Mouse (Mus musculus): ENCODE measurements around the gene Rapgef3. TPM values are rescaled to one million over a fixed set of nuclear protein-coding genes. Genes with fewer than 3 reads are reported as not detected.

The Rapgef3 gene
- polyA plus RNA-seq, 1 experiment from 2014 or later, result 1.9 TPM

DNA sequence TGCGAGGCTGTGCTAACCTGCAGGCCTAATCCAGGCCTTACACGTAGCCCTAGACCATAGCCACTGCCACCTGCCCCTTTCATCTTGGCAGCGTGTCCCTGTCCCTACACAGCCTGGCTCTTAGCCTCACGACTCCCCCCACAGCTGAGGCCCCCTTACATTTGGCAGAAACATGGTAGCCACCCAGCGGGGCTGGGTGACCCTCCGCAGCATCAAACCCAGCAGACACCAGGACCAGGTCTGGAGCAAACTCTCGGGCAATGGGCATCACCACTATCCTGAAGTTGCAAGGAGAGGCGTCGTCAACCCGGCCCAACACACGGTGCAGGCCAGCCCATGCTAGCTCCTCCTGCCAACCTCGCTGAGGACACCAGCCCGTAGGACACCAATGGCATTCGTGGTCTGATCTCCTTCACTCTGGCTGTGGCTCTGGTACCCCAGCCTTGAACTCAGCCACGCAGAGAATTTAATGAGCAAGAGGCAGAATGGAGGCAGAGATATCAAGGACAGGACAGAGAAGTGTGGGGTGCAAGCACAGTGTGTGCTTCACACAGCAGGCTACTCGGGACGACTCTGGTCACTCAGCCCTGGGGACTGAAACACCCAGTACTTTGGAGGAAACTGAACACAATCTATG, 29.0 kb upstream of the Rapgef3 start:
- ATAC-seq, result no peak
- Histone ChIP-seq H3K36me3 (replicated peaks; ENCODE audit: insufficient read depth, low read length) (peaks cover 16% of the 10 kb centered on the region), H3K4me3 (ENCODE audit: low read depth, low read length) (no peak overlapping the region), H3K4me1 (ENCODE audit: insufficient read depth) (no peaks in the 10 kb centered on the region), H3K4me2 (ENCODE audit: low read depth, low read length) (no peak overlapping the region), H3K9ac (replicated peaks) (no peak overlapping the region), H3K27ac (ENCODE audit: low read depth) (no peak overlapping the region), H3K9me3 (ENCODE audit: low read length) (no peaks in the 10 kb centered on the region), H3K27me3 (ENCODE audit: insufficient read depth, low read length) (no peaks in the 10 kb centered on the region)
- WGBS (ENCODE audit: insufficient replicate concordance), result 87% methylated on average over 17 of the region's 17 CpGs
- TF ChIP-seq EP300 (IDR thresholded peaks at IDR 0.05; ENCODE audit: low read depth) (no peak), CTCF (IDR thresholded peaks at IDR 0.05; ENCODE audit: low read depth) (no peak)
- DNase-seq, result no peak

DNA sequence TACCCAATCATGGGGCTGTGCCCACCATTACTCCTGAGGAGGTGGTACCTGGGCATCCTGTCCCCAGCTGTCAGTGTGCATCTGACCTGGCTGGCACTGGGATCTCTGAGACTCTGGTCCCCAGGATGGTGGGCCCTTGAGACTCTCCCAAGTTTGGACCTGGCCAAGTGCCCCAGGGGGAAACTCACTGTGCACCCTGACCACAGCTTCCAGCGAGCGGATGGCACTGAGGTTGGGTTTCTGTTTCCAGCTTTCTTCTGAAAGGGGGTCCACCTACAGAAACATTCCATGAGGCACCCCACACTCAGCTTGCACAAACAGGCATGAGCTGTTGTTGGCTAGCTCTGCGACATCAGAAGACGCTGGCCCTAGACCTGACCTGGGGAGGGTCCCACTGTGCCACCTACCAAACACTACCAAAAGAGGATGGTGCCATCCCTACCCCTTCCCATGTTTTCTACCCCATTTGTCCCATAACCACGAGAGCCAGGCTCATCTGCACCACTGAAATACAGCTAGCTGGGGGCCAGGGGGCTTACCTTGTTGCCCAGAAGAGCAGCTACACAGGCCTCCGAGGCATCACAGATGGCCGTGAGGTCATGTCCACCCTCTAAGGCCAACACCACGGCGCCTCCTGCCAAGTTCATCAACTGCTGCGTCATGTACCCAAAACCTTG, 27.9 kb upstream of the Rapgef3 start:
- DNase-seq (no peak), ATAC-seq (no peak)
- Histone ChIP-seq H3K4me2 (ENCODE audit: low read depth, low read length) (no peak overlapping the region), H3K27ac (ENCODE audit: low read depth) (no peak overlapping the region), H3K36me3 (replicated peaks; ENCODE audit: insufficient read depth, low read length) (peaks cover 26% of the 10 kb centered on the region), H3K9me3 (ENCODE audit: low read length) (no peaks in the 10 kb centered on the region), H3K4me3 (ENCODE audit: low read depth, low read length) (no peak overlapping the region), H3K27me3 (ENCODE audit: insufficient read depth, low read length) (no peaks in the 10 kb centered on the region), H3K9ac (replicated peaks) (no peak overlapping the region), H3K4me1 (ENCODE audit: insufficient read depth) (no peaks in the 10 kb centered on the region)
- WGBS (ENCODE audit: insufficient replicate concordance), result 90% methylated on average over 10 of the region's 10 CpGs
- TF ChIP-seq EP300 (IDR thresholded peaks at IDR 0.05; ENCODE audit: low read depth), result no peak
- no peak for TF ChIP-seq CTCF (IDR thresholded peaks at IDR 0.05; ENCODE audit: low read depth)

DNA sequence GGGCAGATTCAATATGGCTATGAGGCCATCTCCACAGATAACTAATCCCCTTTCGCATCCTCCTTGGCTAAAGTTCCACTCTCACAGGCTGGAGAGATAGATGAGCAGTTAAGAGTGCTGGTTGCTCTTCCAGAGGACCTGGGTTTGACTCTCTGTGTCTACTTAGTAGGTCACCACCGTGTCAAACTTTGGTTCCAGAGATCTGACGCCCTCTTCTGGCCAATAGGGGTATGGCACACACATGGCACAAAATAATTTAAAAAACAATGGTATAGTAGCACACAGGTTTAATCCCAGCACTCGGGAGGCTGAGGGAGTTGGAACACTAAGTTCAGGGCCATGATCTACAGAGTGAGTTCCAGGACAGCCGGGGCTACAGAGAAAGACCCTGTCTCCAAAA, 26.5 kb upstream of the Rapgef3 start:
- H3K9me3 ChIP-seq (ENCODE audit: low read length), result no peaks in the 10 kb centered on the region
- H3K27ac ChIP-seq (ENCODE audit: low read depth), result no peak overlapping the region
- no peak overlapping the region for H3K4me2 ChIP-seq (ENCODE audit: low read depth, low read length)
- TF ChIP-seq CTCF (IDR thresholded peaks at IDR 0.05; ENCODE audit: low read depth) (peak; percentile 73), EP300 (IDR thresholded peaks at IDR 0.05; ENCODE audit: low read depth) (no peak)
- H3K9ac ChIP-seq (replicated peaks), result no peak overlapping the region
- ATAC-seq (no peak), DNase-seq (no peak)
- H3K27me3 ChIP-seq (ENCODE audit: insufficient read depth, low read length), result no peaks in the 10 kb centered on the region
- no peaks in the 10 kb centered on the region for H3K4me1 ChIP-seq (ENCODE audit: insufficient read depth)
- peaks cover 28% of the 10 kb centered on the region for H3K36me3 ChIP-seq (replicated peaks; ENCODE audit: insufficient read depth, low read length)
- no peak overlapping the region for H3K4me3 ChIP-seq (ENCODE audit: low read depth, low read length)
- 75% methylated on average over 5 of the region's 5 CpGs for WGBS (ENCODE audit: insufficient replicate concordance)

DNA sequence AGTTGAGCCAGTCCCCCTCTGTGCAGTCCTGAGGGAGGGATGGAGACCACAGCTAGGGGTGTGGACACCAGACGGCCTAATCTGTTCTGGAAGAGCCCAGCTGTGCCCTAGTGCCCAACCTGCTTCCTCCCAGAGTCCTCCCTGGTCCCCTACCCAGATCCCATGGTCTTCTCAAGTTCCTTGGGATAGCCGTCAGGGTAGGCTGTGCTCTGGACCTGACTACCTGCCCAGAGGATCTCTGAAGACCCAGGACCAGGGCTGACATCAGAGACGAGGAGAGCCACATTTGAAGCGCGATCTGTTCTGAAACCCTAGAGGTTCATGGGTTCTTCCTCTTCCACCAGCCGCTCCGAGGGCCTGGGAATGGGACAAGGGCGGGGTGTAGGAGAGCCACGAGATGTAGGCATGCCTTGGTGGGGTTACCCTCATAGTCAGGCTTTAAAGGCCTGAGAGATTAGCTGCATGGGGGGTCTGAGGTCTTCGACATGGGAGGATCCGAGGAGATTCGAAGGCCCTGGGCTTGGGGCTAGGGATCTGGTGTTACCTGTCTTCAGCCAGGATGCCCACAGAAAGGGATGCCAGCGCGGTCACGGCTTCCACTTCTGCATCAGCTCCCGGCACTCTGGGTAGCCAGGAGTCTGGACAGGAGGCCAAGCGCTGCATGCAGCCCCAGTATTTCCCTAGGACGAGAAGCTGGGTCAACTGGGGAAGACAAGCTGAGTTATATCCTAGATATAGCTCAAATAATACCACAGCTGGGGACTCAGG, 25.8 kb upstream of the Rapgef3 start:
- no peaks in the 10 kb centered on the region for H3K9me3 ChIP-seq (ENCODE audit: low read length)
- no peak overlapping the region for H3K27ac ChIP-seq (ENCODE audit: low read depth)
- H3K36me3 ChIP-seq (replicated peaks; ENCODE audit: insufficient read depth, low read length), result peaks cover 28% of the 10 kb centered on the region
- no peak overlapping the region for H3K9ac ChIP-seq (replicated peaks)
- H3K4me3 ChIP-seq (ENCODE audit: low read depth, low read length), result no peak overlapping the region
- DNase-seq, result no peak
- no peaks in the 10 kb centered on the region; the same call in 1 of the 2 replicates for H3K4me1 ChIP-seq (ENCODE audit: insufficient read depth)
- WGBS (ENCODE audit: insufficient replicate concordance), result 89% methylated on average over 18 of the region's 18 CpGs
- no peak for TF ChIP-seq CTCF (IDR thresholded peaks at IDR 0.05; ENCODE audit: low read depth)
- no peak for TF ChIP-seq EP300 (IDR thresholded peaks at IDR 0.05; ENCODE audit: low read depth)
- H3K27me3 ChIP-seq (ENCODE audit: insufficient read depth, low read length), result no peaks in the 10 kb centered on the region
- ATAC-seq, result no peak
- H3K4me2 ChIP-seq (ENCODE audit: low read depth, low read length), result no peak overlapping the region

DNA sequence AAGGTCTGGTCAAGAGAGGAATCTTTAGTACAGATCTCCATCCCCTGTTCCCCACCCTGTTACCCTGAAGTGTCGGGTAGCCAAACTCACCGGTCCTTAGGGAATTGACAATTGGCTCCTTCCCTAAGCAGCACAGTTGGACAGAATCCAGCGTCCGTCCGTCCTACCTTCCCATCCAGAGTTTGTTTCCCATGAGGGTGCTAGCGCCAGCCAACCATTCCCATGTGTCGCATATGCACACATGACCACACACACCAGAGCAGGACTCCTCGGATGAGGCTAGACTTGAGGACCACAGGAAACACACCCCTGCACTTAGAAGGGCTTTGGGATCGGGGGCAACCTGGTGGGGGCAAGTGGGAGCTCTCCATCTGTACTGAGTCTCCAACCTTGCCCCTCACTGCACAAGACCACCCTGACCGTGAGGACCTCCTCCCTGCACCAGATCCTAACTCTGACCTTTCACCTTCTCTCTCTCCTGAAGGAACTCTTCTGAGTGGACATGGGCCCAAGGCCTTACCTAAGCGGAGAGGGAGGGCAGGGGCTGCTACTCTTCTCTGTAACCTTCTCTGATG, 23.4 kb upstream of the Rapgef3 start:
- H3K9ac ChIP-seq (replicated peaks), result no peak overlapping the region
- no peaks in the 10 kb centered on the region for H3K27me3 ChIP-seq (ENCODE audit: insufficient read depth, low read length)
- 87% methylated on average over 11 of the region's 11 CpGs for whole genome bisulfite sequencing (ENCODE audit: insufficient replicate concordance)
- no peak overlapping the region for H3K4me3 ChIP-seq (ENCODE audit: low read depth, low read length)
- H3K4me1 ChIP-seq (ENCODE audit: insufficient read depth), result peaks cover 16% of the 10 kb centered on the region
- no peak overlapping the region for H3K4me2 ChIP-seq (ENCODE audit: low read depth, low read length)
- no peak overlapping the region for H3K27ac ChIP-seq (ENCODE audit: low read depth)
- no peaks in the 10 kb centered on the region for H3K9me3 ChIP-seq (ENCODE audit: low read length)
- ATAC-seq (no peak), DNase-seq (no peak)
- peaks cover 25% of the 10 kb centered on the region for H3K36me3 ChIP-seq (replicated peaks; ENCODE audit: insufficient read depth, low read length)
- TF ChIP-seq CTCF (IDR thresholded peaks at IDR 0.05; ENCODE audit: low read depth), result no peak
- TF ChIP-seq EP300 (IDR thresholded peaks at IDR 0.05; ENCODE audit: low read depth), result no peak
